Comparison of ENCODE assay signal across 7 mouse cellular contexts in the genomic region with DNA sequence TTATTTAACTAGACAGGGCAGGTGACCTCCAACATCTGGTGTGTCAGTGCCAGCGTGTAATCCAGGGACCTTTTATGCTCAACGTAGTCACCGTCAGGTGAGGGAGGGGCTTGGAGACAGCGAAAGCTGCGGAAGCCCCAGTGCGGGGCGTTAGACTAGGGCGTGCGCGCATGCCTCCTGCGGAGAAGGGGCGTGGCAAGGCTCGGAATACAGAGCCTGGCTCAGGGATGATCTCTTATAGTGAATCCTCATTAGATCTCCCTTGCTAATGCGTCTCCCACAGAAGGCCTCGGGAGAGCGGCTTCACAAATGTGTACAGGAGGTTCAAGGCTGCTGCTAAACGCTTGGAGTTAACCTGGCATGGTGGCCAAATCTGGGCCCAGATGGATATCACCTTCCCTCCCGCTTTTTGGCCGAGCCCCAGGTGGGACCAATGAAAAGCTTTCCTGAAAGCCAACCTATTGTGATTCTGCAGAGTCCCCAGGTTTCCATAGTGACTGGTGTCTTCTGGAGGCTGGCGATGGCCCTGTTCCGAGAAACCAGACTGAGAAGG. TPM values are rescaled to one million over a fixed set of nuclear protein-coding genes. Genes with fewer than 3 reads are reported as not detected.
DNase-seq lines count a peak whose midpoint lies in the region; ATAC-seq and TF ChIP-seq lines count a peak whose summit lies in the region.

No protein-coding gene starts in this region.

- no peaks in the 10 kb centered on the region for H3K27me3 ChIP-seq in embryonic facial prominence, embryonic 15.5 days
- H3K27me3 ChIP-seq in intestine, postnatal 0 days (replicated peaks; ENCODE audit: control insufficient read depth, insufficient read depth, low read length): no peaks in the 10 kb centered on the region
- peaks cover 14% of the 10 kb centered on the region for H3K27me3 ChIP-seq in liver, embryonic 13.5 days

- H3K4me1 ChIP-seq in embryonic facial prominence, embryonic 15.5 days: peaks cover 6% of the 10 kb centered on the region; the same call in 1 of the 2 replicates
- H3K4me1 ChIP-seq in intestine, postnatal 0 days (replicated peaks; ENCODE audit: control insufficient read depth, insufficient read depth, low read length): peaks cover 4% of the 10 kb centered on the region; the same call in 1 of the 2 replicates
- H3K4me1 ChIP-seq in liver, embryonic 13.5 days (replicated peaks): no peaks in the 10 kb centered on the region; the same call in 1 of the 2 replicates

- no peaks in the 10 kb centered on the region for H3K36me3 ChIP-seq in embryonic facial prominence, embryonic 15.5 days
- H3K36me3 ChIP-seq in intestine, postnatal 0 days (ENCODE audit: control insufficient read depth, insufficient read depth): no peaks in the 10 kb centered on the region
- no peaks in the 10 kb centered on the region for H3K36me3 ChIP-seq in liver, embryonic 13.5 days

- TF ChIP-seq CTCF in intestine, postnatal 0 days (IDR thresholded peaks at IDR 0.05; ENCODE audit: low read depth): no peak

- peak overlapping the region; percentile 10; the same call in 1 of the 2 replicates for H3K9ac ChIP-seq in embryonic facial prominence, embryonic 15.5 days
- H3K9ac ChIP-seq in intestine, postnatal 0 days (ENCODE audit: low read depth, low read length): no peak overlapping the region
- peak overlapping the region; percentile 17; the same call in 1 of the 2 replicates for H3K9ac ChIP-seq in liver, embryonic 13.5 days

- H3K4me2 ChIP-seq in embryonic facial prominence, embryonic 15.5 days (replicated peaks): peak overlapping the region; percentile 54
- H3K4me2 ChIP-seq in intestine, postnatal 0 days (replicated peaks; ENCODE audit: low read depth): peak overlapping the region; percentile 71
- H3K4me2 ChIP-seq in liver, embryonic 13.5 days: peak overlapping the region; percentile 53

- peak; percentile 28 for DNase-seq in thymus, postnatal 4 days
- no peak for DNase-seq in thymus, postnatal 36 days
- DNase-seq in liver, embryonic 13.5 days: no peak
- DNase-seq in ovary, postnatal 36 days (ENCODE audit: low spot score): peak; percentile 60
- DNase-seq in spleen, adult 12 weeks (ENCODE audit: low spot score): no peak

- H3K4me3 ChIP-seq in embryonic facial prominence, embryonic 15.5 days (replicated peaks): peak overlapping the region; percentile 48
- H3K4me3 ChIP-seq in intestine, postnatal 0 days (ENCODE audit: low read depth, low read length): peak overlapping the region; percentile 45
- H3K4me3 ChIP-seq in liver, embryonic 13.5 days (replicated peaks): peak overlapping the region; percentile 45

- no peaks in the 10 kb centered on the region for H3K9me3 ChIP-seq in embryonic facial prominence, embryonic 15.5 days (replicated peaks)
- no peaks in the 10 kb centered on the region for H3K9me3 ChIP-seq in intestine, postnatal 0 days (ENCODE audit: control insufficient read depth)
- H3K9me3 ChIP-seq in liver, embryonic 13.5 days (replicated peaks): 0 out of 2 replicates have a peak, but pooled peaks cover 3% of the 10 kb centered on the region

- ATAC-seq in embryonic facial prominence, embryonic 15.5 days (ENCODE audit: insufficient number of reproducible peaks, low FRiP score, low TSS enrichment, low read depth): peak; percentile 85
- peak; percentile 63 for ATAC-seq in intestine, postnatal 0 days
- no peak for ATAC-seq in liver, embryonic 13.5 days (ENCODE audit: low read depth)

- H3K27ac ChIP-seq in embryonic facial prominence, embryonic 15.5 days (replicated peaks): no peak overlapping the region
- no peak overlapping the region for H3K27ac ChIP-seq in intestine, postnatal 0 days (ENCODE audit: low read depth, low read length)
- H3K27ac ChIP-seq in liver, embryonic 13.5 days: no peak overlapping the region

- 8% methylated on average over 21 of the region's 21 CpGs for WGBS in embryonic facial prominence, embryonic 15.5 days
- WGBS in intestine, postnatal 0 days: 15% methylated on average over 21 of the region's 21 CpGs
- 10% methylated on average over 21 of the region's 21 CpGs for WGBS in liver, embryonic 13.5 days (ENCODE audit: insufficient replicate concordance)

RNA-seq across cellular contexts. Expression of a gene that starts 39.3 kb away (rescaled TPM):
- 78.1 and 79.7 TPM in 2 replicates for polyA plus RNA-seq in embryonic facial prominence, embryonic 15.5 days (2015; fragmentation: Nextera tagmentation; extraction: Ambion mirVana)
- polyA plus RNA-seq in intestine, postnatal 0 days (2015; fragmentation: Nextera tagmentation; extraction: Ambion mirVana): 37.1 and 37.8 TPM in 2 replicates
- polyA plus RNA-seq in liver, embryonic 13.5 days (2015; fragmentation: Nextera tagmentation; extraction: Ambion mirVana): 27.3 and 31.4 TPM in 2 replicates

RNA-seq across cellular contexts. Expression of a gene that starts 56.9 kb away (rescaled TPM):
- 0.26 and 0.33 TPM in 2 replicates for polyA plus RNA-seq in embryonic facial prominence, embryonic 15.5 days (2015; fragmentation: Nextera tagmentation; extraction: Ambion mirVana)
- polyA plus RNA-seq in intestine, postnatal 0 days (2015; fragmentation: Nextera tagmentation; extraction: Ambion mirVana): 0.67 and 1.3 TPM in 2 replicates
- polyA plus RNA-seq in liver, embryonic 13.5 days (2015; fragmentation: Nextera tagmentation; extraction: Ambion mirVana): 0.19 and 0.36 TPM in 2 replicates

Comparison
In these comparisons a context has a peak if more than half of its experiments do, and no peak if none do; other contexts are left out.
1. DNase-seq: peak in thymus, postnatal 4 days (single experiment) and ovary, postnatal 36 days (single experiment); none in thymus, postnatal 36 days (0 of 2), liver, embryonic 13.5 days (single experiment) and spleen, adult 12 weeks (single experiment).
2. Peak in every context shown above with its lines, with median percentiles within 50 percentile points of each other: H3K4me2 ChIP-seq and H3K4me3 ChIP-seq.